Mouse (Mus musculus) hindbrain, embryonic 14.5 days (tissue): ENCODE results near the gene Rnf38. TPM values are rescaled to one million over a fixed set of nuclear protein-coding genes. Genes with fewer than 3 reads are reported as not detected.

Experiments used
- ATAC-seq: fragments of 200-750 bp; cut with Nextera tagmentation; 2 replicates; pipeline ENCODE4 v1.8.0; 2017; ENCODE audit warnings: moderate number of reproducible peaks, mild to moderate bottlenecking, moderate TSS enrichment, moderate library complexity; ENCODE audit not compliant: low FRiP score
- DNase-seq: peaks from one replicate; pipeline ENCODE4 v3.0.0-alpha.2; 2015; ENCODE audit warnings: low spot score
- H3K27ac ChIP-seq: fragments of 300-500 bp; sonication (generic); 2 replicates; pipeline ENCODE4 v1.5.1; 2014; ENCODE audit warnings: mild to moderate bottlenecking, moderate library complexity
- H3K27me3 ChIP-seq: fragments of 300-500 bp; sonication (generic); 2 replicates; pipeline ENCODE4 v1.6.1; 2014; ENCODE audit warnings: mild to moderate bottlenecking, low read length, mixed read lengths; ENCODE audit not compliant: control insufficient read depth, insufficient read depth
- H3K36me3 ChIP-seq: fragments of 300-500 bp; sonication (generic); replicated peaks from 2 replicates; pipeline ENCODE4 v1.6.1; 2014; ENCODE audit not compliant: control insufficient read depth, insufficient read depth
- H3K4me1 ChIP-seq: fragments of 300-500 bp; sonication (generic); replicated peaks from 2 replicates; pipeline ENCODE4 v1.6.1; 2014; ENCODE audit warnings: antibody characterized with exemption, low read length, mixed read lengths; ENCODE audit not compliant: control insufficient read depth, insufficient read depth
- H3K4me2 ChIP-seq: fragments of 300-500 bp; sonication (generic); replicated peaks from 2 replicates; pipeline ENCODE4 v1.6.1; 2014; ENCODE audit warnings: mild to moderate bottlenecking, moderate library complexity
- H3K4me3 ChIP-seq: fragments of 300-500 bp; sonication (generic); replicated peaks from 2 replicates; pipeline ENCODE4 v1.5.1; 2014; ENCODE audit warnings: mild to moderate bottlenecking, low read length
- H3K9ac ChIP-seq: fragments of 300-500 bp; sonication (generic); 2 replicates; pipeline ENCODE4 v1.6.1; 2014
- H3K9me3 ChIP-seq: fragments of 300-500 bp; sonication (generic); 2 replicates; pipeline ENCODE4 v1.6.1; 2016; ENCODE audit warnings: low read length; ENCODE audit not compliant: control insufficient read depth
- WGBS: fragments of 180-500 bp; shearing (Covaris S2); extraction: QIAGEN DNeasy Blood & Tissue Kit; methylation state at CpG from one replicate; pipeline ENCODE4 v1.1.7; 2014; 5-methylcytosine and 5-hydroxymethylcytosine counted together
- polyA plus RNA-seq: library from polyadenylated mRNA; unstranded; fragments of >200 nt; fragmentation: Nextera tagmentation; extraction: Ambion mirVana; gene quantifications from 2 replicates; pipeline ENCODE4 v1.2.1, GENCODE M21; 2014

The Rnf38 gene
- polyA plus RNA-seq, 1 experiment from 2014 or later, result 46.6 TPM

- 4% methylated on average over 1 of the region's 1 CpGs for WGBS
- DNase-seq, result peak; percentile 80
- 0 out of 2 replicates have a peak, but pooled peaks have one; percentile 31 for ATAC-seq
- Histone ChIP-seq H3K27ac (no peak overlapping the region), H3K4me3 (no peak overlapping the region), H3K9me3 (no peaks in the 10 kb centered on the region), H3K4me1 (no peaks in the 10 kb centered on the region; the same call in 1 of the 2 replicates), H3K9ac (no peak overlapping the region), H3K4me2 (no peak overlapping the region), H3K27me3 (no peaks in the 10 kb centered on the region), H3K36me3 (no peaks in the 10 kb centered on the region)
Observed at GRCm38 (mm10) chr4:44173177-44173576, 60.4 kb downstream of the Rnf38 start.

- H3K9ac ChIP-seq, result no peak overlapping the region
- H3K27me3 ChIP-seq, result no peaks in the 10 kb centered on the region
- no peak overlapping the region for H3K4me2 ChIP-seq
- DNase-seq (no peak), ATAC-seq (no peak)
- no peak overlapping the region for H3K27ac ChIP-seq
- H3K9me3 ChIP-seq, result no peaks in the 10 kb centered on the region
- 41% methylated on average over 5 of the region's 5 CpGs for WGBS
- H3K36me3 ChIP-seq, result no peaks in the 10 kb centered on the region
- no peak overlapping the region for H3K4me3 ChIP-seq
- no peaks in the 10 kb centered on the region; the same call in 1 of the 2 replicates for H3K4me1 ChIP-seq
Observed at GRCm38 (mm10) chr4:44172676-44173075, 60.9 kb downstream of the Rnf38 start.

- Histone ChIP-seq H3K4me3 (no peak overlapping the region), H3K27me3 (no peaks in the 10 kb centered on the region), H3K27ac (no peak overlapping the region), H3K4me1 (peaks cover 16% of the 10 kb centered on the region), H3K36me3 (no peaks in the 10 kb centered on the region), H3K9ac (no peak overlapping the region), H3K9me3 (no peaks in the 10 kb centered on the region), H3K4me2 (no peak overlapping the region)
- ATAC-seq, result no peak
- DNase-seq, result no peak
- WGBS, result 87% methylated on average over 3 of the region's 3 CpGs
Observed at GRCm38 (mm10) chr4:44169884-44170283, 63.7 kb downstream of the Rnf38 start.

- Histone ChIP-seq H3K9me3 (no peaks in the 10 kb centered on the region), H3K4me1 (peaks cover 27% of the 10 kb centered on the region), H3K9ac (no peak overlapping the region), H3K4me2 (peak overlapping the region; percentile 60), H3K4me3 (peak overlapping the region; percentile 39), H3K27me3 (no peaks in the 10 kb centered on the region), H3K36me3 (no peaks in the 10 kb centered on the region), H3K27ac (peak overlapping the region; percentile 32; the same call in 1 of the 2 replicates)
- WGBS, result 7% methylated on average over 7 of the region's 7 CpGs
- DNase-seq (no peak), ATAC-seq (no peak)
Observed at GRCm38 (mm10) chr4:44168816-44169215, 64.8 kb downstream of the Rnf38 start.

- Histone ChIP-seq H3K27ac (peak overlapping the region; percentile 32; the same call in 1 of the 2 replicates), H3K4me3 (peak overlapping the region; percentile 39), H3K27me3 (no peaks in the 10 kb centered on the region), H3K9ac (peak overlapping the region; percentile 35), H3K36me3 (no peaks in the 10 kb centered on the region), H3K9me3 (no peaks in the 10 kb centered on the region), H3K4me1 (peaks cover 33% of the 10 kb centered on the region), H3K4me2 (peak overlapping the region; percentile 60)
- 2% methylated on average over 22 of the region's 34 CpGs for WGBS
- DNase-seq, result peak; percentile 93
- ATAC-seq, result peak; percentile 91
Observed at GRCm38 (mm10) chr4:44168231-44168647, 65.3 kb downstream of the Rnf38 start.

- Histone ChIP-seq H3K27me3 (no peaks in the 10 kb centered on the region), H3K36me3 (no peaks in the 10 kb centered on the region), H3K4me1 (peaks cover 40% of the 10 kb centered on the region), H3K9ac (peak overlapping the region; percentile 98), H3K4me2 (peak overlapping the region; percentile 85), H3K4me3 (peak overlapping the region; percentile 99), H3K9me3 (no peaks in the 10 kb centered on the region), H3K27ac (peak overlapping the region; percentile 99)
- ATAC-seq, result peak; percentile 91
- DNase-seq, result peak; percentile 92
- under 1% methylated on average over 80 of the region's 95 CpGs for WGBS
Observed at GRCm38 (mm10) chr4:44167397-44168121, 66.0 kb downstream of the Rnf38 start.

GRCm38 (mm10) chr4:44166702-44167396 is 66.7 kb downstream of the Rnf38 start:
- Histone ChIP-seq H3K27ac (peak overlapping the region; percentile 99), H3K9me3 (no peaks in the 10 kb centered on the region), H3K36me3 (no peaks in the 10 kb centered on the region), H3K4me1 (peaks cover 47% of the 10 kb centered on the region), H3K9ac (peak overlapping the region; percentile 98), H3K27me3 (no peaks in the 10 kb centered on the region), H3K4me2 (peak overlapping the region; percentile 85), H3K4me3 (peak overlapping the region; percentile 99)
- ATAC-seq (no peak), DNase-seq (peak; percentile 28)
- WGBS, result 4% methylated on average over 20 of the region's 20 CpGs

- DNase-seq (no peak), ATAC-seq (no peak)
- H3K9me3 ChIP-seq, result no peaks in the 10 kb centered on the region
- H3K4me1 ChIP-seq, result peaks cover 54% of the 10 kb centered on the region
- H3K27ac ChIP-seq, result no peak overlapping the region
- H3K4me2 ChIP-seq, result peak overlapping the region; percentile 85
- WGBS, result 86% methylated on average over 5 of the region's 5 CpGs
- no peaks in the 10 kb centered on the region for H3K36me3 ChIP-seq
- no peaks in the 10 kb centered on the region for H3K27me3 ChIP-seq
- no peak overlapping the region for H3K9ac ChIP-seq
- H3K4me3 ChIP-seq, result 0 out of 2 replicates have a peak overlapping the region, but pooled peaks have one; percentile 99
Observed at GRCm38 (mm10) chr4:44164621-44165020, 69.0 kb downstream of the Rnf38 start.

GRCm38 (mm10) chr4:44163034-44163433 is 70.6 kb downstream of the Rnf38 start:
- ATAC-seq, result no peak
- WGBS, result 81% methylated on average over 2 of the region's 2 CpGs
- Histone ChIP-seq H3K36me3 (no peaks in the 10 kb centered on the region), H3K9ac (no peak overlapping the region), H3K4me1 (peaks cover 54% of the 10 kb centered on the region), H3K27ac (no peak overlapping the region), H3K4me3 (no peak overlapping the region), H3K9me3 (no peaks in the 10 kb centered on the region), H3K27me3 (no peaks in the 10 kb centered on the region), H3K4me2 (peak overlapping the region; percentile 7; the same call in 1 of the 2 replicates)
- no peak for DNase-seq
